Mouse (Mus musculus) cerebellum, adult 8-10 months (tissue): Measurements from ENCODE around the gene Fbxo47.
"Not testable (repeated sequence)": the region's sequence is repeated elsewhere in the genome, so short reads cannot be mapped to it uniquely, and the experiment has no call there.

Source experiments
- DNase-seq: peaks from one replicate; pipeline ENCODE4 v3.0.0; 2022

Gene Fbxo47

DNA sequence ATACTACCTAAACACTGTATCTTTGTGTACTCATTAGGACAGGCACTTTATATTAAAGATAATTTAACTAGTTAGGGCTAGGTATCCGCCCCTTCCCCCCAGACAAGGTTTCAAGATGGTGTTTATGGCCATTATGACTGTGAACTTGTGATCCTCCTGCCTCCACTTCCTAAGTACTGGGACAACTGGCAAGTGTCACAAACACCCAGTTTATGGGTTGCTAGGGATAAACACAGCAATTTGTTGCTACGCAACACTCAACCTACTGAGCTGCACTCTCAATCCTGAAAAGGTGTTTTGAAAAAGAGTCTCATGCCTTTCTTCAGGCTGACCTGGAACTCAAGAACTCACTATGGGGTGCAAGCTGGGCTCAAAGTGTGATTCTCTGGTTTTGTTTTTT lies 6.6 kb downstream of the Fbxo47 start:
- DNase-seq, result no peak

DNA sequence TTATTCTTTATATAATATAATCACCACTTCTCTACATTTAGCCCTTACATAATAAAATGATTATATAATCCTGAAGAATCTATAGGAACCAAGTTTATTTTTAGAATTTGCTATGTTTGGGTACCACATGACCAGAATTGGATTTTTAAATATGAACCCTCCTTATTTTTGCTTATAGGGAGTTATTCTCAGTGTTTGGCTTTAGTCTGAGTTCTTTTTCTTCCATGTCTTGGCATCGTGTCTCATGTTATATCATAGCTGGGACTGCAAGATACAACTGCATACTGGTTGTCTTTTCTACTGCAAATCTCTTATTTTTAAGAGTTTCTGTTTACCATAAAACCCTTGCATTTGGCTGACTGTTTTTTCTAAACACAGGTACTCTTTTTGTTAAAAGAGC lies 9.6 kb downstream of the Fbxo47 start:
- DNase-seq, result no peak

DNA sequence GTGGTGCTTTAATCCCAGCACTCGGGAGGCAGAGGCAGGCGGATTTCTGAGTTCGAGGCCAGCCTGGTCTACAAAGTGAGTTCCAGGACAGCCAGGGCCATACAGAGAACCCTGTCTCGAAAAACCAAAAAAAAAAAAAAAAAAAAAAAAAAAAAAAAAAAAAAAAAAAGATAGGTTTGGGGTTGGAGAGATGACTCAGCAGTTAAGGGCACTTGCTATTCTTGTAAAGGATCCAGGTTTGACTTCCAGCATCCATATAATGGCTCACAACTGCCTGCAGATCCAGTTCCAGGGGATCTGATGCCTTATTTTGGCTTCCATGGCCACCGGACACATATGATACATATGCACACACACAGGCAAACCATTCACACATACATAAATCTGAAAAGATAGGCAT lies 11.6 kb downstream of the Fbxo47 start:
- not testable (repeated sequence) for DNase-seq

- no peak for DNase-seq
Measured at GRCm38 (mm10) chr11:97867591-97867990, 16.4 kb downstream of the Fbxo47 start.

- DNase-seq, result no peak
Measured at GRCm38 (mm10) chr11:97866091-97866888, 17.7 kb downstream of the Fbxo47 start.

- no peak for DNase-seq
Measured at GRCm38 (mm10) chr11:97865421-97865820, 18.5 kb downstream of the Fbxo47 start.

DNA sequence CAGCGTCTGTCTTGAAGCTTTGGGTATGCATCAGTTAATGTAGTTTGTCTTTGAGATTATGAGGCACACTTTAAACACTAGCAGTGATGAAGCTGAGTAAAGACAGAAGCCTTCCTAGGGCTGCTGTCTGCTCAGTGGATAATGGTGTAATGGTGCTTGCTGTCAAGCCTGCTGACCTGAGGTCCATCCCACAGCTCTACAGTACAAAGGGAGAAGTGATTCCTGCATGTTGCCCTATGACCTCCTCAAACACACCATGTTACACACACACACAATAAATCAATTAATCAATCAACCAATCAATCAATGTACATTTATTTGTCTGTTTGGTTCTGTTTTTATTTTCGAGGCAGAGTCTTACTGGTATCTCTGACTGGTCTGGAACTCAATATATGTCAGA lies 21.8 kb downstream of the Fbxo47 start:
- no peak for DNase-seq

DNA sequence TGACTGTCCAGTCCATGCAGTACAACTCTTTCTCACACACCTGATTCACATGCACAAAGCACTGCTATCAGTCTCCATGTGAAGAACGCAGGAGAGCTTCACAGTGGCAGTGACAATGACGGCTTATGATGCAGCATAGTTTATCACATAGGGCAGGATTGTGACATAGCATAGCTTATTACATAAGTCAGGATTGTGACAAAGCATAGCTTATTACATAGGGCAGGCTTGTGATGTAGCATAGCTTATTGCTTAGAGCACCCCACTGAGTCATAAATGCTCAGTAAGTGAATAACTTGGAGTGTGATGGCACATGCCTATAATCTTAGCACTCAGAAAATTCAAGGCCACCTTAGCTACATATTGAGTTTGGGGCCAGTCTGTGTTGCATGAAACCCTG lies 28.5 kb downstream of the Fbxo47 start:
- DNase-seq, result no peak

- no peak for DNase-seq
Measured at GRCm38 (mm10) chr11:97851601-97852000, 32.4 kb downstream of the Fbxo47 start.

GRCm38 (mm10) chr11:97850367-97850766 lies 33.6 kb downstream of the Fbxo47 start:
- DNase-seq, result no peak

- DNase-seq, result peak; percentile 48
Measured at GRCm38 (mm10) chr11:97842001-97842400, 42.0 kb downstream of the Fbxo47 start.

- DNase-seq, result peak; percentile 91
Measured at GRCm38 (mm10) chr11:97840991-97841661, 42.8 kb downstream of the Fbxo47 start.

DNA sequence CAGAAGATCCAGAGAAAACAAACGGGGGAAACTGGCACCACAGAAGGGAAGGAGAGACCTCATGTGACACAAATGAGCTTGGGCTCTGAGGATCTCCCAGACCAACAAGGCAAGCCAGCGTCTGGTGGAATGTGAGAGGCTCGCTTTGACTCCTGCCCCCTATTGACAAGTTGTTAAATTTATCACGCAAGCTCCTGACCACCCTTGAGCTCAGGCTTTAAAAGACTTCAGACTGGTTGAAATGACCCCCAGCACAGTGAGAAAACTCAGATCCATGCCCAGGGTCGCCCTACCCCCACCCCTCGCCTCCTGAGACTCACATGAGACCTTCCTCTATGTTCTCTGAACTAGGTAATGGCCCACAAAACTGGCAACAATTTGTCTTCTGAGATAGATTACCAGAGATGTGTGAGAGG lies 43.4 kb downstream of the Fbxo47 start, which contains the start of gene B230217C12Rik:
Gene B230217C12Rik (plus strand): TSS at position 242 of the 416 bp plus-strand sequence.
- DNase-seq, result peak; percentile 62

- no peak for DNase-seq
Measured at GRCm38 (mm10) chr11:97840135-97840490, 43.8 kb downstream of the Fbxo47 start.

DNA sequence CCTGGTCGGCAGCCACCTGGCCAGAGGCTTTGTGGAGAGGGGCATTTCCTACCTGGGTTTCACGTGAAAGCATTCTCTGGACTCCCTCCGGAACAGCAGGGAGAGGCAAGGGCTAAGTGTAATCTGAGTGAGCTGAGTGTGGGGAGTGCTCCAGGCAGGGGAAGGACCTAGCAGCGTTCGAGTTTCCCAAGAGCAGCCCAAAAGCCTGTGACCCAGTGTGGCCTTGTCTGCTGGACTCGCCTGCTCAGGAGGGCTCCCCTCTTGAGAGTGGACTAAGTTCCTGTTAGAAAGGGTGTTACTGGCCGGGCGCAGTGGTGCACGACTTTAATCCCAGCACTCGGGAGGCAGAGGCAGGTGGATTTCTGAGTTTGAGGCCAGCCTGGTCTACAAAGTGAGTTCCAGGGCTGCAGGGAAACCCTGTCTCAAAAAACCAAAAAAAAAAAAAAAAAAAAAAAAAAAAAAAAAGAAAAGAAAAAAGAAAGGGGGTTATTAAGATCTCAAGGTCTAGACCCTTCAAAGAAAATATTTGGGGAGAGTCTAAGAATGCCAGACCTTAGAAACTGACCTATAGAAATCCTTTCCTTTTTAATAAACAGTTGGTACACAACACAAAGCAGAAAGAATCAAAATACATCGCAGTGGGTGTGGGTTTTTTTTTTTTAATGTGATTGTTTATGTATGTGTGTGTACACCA lies 44.4 kb downstream of the Fbxo47 start:
- DNase-seq, result no peak

- no peak for DNase-seq
Measured at GRCm38 (mm10) chr11:97838779-97839440, 45.0 kb downstream of the Fbxo47 start.

DNA sequence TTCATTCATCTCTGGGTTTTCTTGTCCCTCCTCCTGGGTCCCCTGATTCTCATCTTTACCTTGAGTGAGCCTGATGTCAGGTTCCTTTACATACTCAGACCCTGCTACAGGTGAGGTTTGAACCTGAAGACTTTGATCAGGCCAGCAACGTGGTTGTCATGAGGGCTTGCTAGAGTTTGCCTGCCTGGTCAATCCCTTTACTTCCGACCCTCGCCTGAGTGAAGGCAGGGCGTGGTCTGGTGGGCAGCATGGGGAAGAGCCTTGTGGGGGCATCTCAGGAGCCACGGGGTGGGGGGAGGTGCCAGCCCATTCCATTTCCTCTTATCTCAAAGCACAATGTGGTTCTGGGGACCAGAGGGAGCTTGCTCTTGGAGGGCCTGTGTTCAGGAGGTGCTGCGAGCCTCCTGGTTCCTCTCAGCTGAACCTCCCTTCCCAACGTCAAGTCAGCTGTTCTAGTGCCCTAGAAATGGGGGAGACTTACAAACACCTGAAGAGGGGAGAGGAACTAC lies 46.3 kb downstream of the Fbxo47 start:
- DNase-seq, result no peak

- not testable (repeated sequence) for DNase-seq
Measured at GRCm38 (mm10) chr11:97837051-97837450, 46.9 kb downstream of the Fbxo47 start.

- DNase-seq, result no peak
Measured at GRCm38 (mm10) chr11:97836541-97836940, 47.4 kb downstream of the Fbxo47 start.

GRCm38 (mm10) chr11:97833352-97833751 lies 50.6 kb downstream of the Fbxo47 start:
- DNase-seq, result no peak

DNA sequence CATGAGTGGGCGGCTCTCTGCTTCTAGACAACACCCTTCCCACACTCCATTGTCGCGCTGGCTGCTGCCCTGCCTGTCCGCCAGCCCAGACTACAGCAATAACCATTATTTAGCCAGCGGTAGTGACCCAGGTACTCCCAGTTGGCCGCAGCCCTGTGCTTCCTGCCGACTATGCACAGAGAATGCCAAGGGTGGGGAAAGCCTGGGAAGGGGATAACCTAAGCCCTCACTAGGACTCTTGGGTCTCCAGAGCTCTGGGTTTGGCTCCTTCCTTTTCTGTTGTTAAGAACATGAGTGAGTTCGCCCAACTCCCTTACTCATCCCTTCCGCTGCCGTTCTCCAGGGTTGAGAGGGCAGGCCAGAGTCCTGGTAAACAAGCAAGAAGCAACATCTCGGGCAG lies 52.0 kb downstream of the Fbxo47 start:
- DNase-seq, result no peak

- DNase-seq, result no peak
Measured at GRCm38 (mm10) chr11:97830501-97830900, 53.5 kb downstream of the Fbxo47 start.

GRCm38 (mm10) chr11:97829913-97830476 lies 54.0 kb downstream of the Fbxo47 start:
- DNase-seq, result no peak
